Mouse (Mus musculus) midbrain, embryonic 14.5 days (tissue): ENCODE results near the gene Syt17. TPM values are rescaled to one million over a fixed set of nuclear protein-coding genes. Genes with fewer than 3 reads are reported as not detected.

Experiments used
- ATAC-seq: fragments of 200-750 bp; cut with Nextera tagmentation; 2 replicates; pipeline ENCODE4 v1.8.0; 2017; ENCODE audit warnings: moderate number of reproducible peaks, moderate library complexity; ENCODE audit not compliant: low FRiP score, low TSS enrichment
- DNase-seq: peaks from one replicate; pipeline ENCODE4 v3.0.0-alpha.2; 2015
- H3K27ac ChIP-seq: fragments of 300-500 bp; sonication (generic); replicated peaks from 2 replicates; pipeline ENCODE4 v1.5.1; 2014; ENCODE audit warnings: mild to moderate bottlenecking, low read depth, low read length, moderate library complexity
- H3K27me3 ChIP-seq: fragments of 300-500 bp; sonication (generic); 2 replicates; pipeline ENCODE4 v1.6.1; 2014; ENCODE audit warnings: low read length, control low read depth, mixed read lengths; ENCODE audit not compliant: control insufficient read depth, insufficient read depth
- H3K36me3 ChIP-seq: fragments of 300-500 bp; sonication (generic); 2 replicates; pipeline ENCODE4 v1.6.1; 2014; ENCODE audit warnings: low read length, control low read depth; ENCODE audit not compliant: control insufficient read depth, insufficient read depth
- H3K4me1 ChIP-seq: fragments of 300-500 bp; sonication (generic); 2 replicates; pipeline ENCODE4 v1.6.1; 2014; ENCODE audit warnings: mild to moderate bottlenecking, antibody characterized with exemption, low read length, control low read depth; ENCODE audit not compliant: control insufficient read depth, insufficient read depth
- H3K4me2 ChIP-seq: fragments of 300-500 bp; sonication (generic); 2 replicates; pipeline ENCODE4 v1.6.1; 2014; ENCODE audit warnings: mild to moderate bottlenecking, low read length, moderate library complexity
- H3K4me3 ChIP-seq: fragments of 300-500 bp; sonication (generic); replicated peaks from 2 replicates; pipeline ENCODE4 v1.5.1; 2014; ENCODE audit warnings: low read depth, low read length
- H3K9ac ChIP-seq: fragments of 300-500 bp; sonication (generic); replicated peaks from 2 replicates; pipeline ENCODE4 v1.6.1; 2014; ENCODE audit warnings: mild to moderate bottlenecking, low read length, moderate library complexity
- H3K9me3 ChIP-seq: fragments of 300-500 bp; sonication (generic); 2 replicates; pipeline ENCODE4 v1.6.1; 2016; ENCODE audit warnings: low read length, control low read depth, mixed read lengths; ENCODE audit not compliant: control insufficient read depth
- WGBS: fragments of 180-500 bp; shearing (Covaris S2); extraction: QIAGEN DNeasy Blood & Tissue Kit; methylation state at CpG from one replicate; pipeline ENCODE4 v1.1.7; 2014; 5-methylcytosine and 5-hydroxymethylcytosine counted together
- polyA plus RNA-seq: library from polyadenylated mRNA; unstranded; fragments of >200 nt; fragmentation: Nextera tagmentation; extraction: Ambion mirVana; gene quantifications from 2 replicates; pipeline ENCODE4 v1.2.1, GENCODE M21; 2014

The Syt17 gene
- polyA plus RNA-seq: 12.4 and 13.1 TPM in 2 replicates

GRCm38 (mm10) chr7:118448134-118448967, at the start of gene Syt17:
TSS of gene Syt17 (minus strand) at chr7:118448222.
- WGBS: under 1% methylated on average over 58 of the region's 58 CpGs
- ATAC-seq: peak; percentile 69
- no peak within 1 kb of the TSS for H3K27ac ChIP-seq

GRCm38 (mm10) chr7:118494892-118495579, 47.0 kb upstream of the Syt17 start:
- no peak overlapping the region for H3K4me3 ChIP-seq
- H3K27me3 ChIP-seq: peaks cover 30% of the 10 kb centered on the region
- no peak overlapping the region for H3K9ac ChIP-seq
- 0 out of 2 replicates have a peak, but pooled peaks cover under 1% of the 10 kb centered on the region for H3K9me3 ChIP-seq
- no peak overlapping the region for H3K27ac ChIP-seq
- H3K4me2 ChIP-seq: no peak overlapping the region
- no peak for ATAC-seq
- no peak for DNase-seq
- H3K36me3 ChIP-seq: no peaks in the 10 kb centered on the region
- peaks cover 10% of the 10 kb centered on the region for H3K4me1 ChIP-seq
- 76% methylated on average over 4 of the region's 4 CpGs for WGBS

More at GRCm38 (mm10) chr7:118448134-118448967, at the start of gene Syt17:
- DNase-seq: peak; percentile 81
- peak within 1 kb of the TSS; percentile 69 for H3K9ac ChIP-seq
- peaks cover 15% of the 10 kb centered on the region for H3K4me1 ChIP-seq
- H3K4me3 ChIP-seq: peak within 1 kb of the TSS; percentile 66
- no peaks in the 10 kb centered on the region for H3K36me3 ChIP-seq
- H3K27me3 ChIP-seq: no peaks in the 10 kb centered on the region
- H3K9me3 ChIP-seq: no peaks in the 10 kb centered on the region
- H3K4me2 ChIP-seq: peak within 1 kb of the TSS; percentile 90

- Histone ChIP-seq H3K4me3 (no peak overlapping the region), H3K27me3 (peaks cover 39% of the 10 kb centered on the region), H3K27ac (no peak overlapping the region), H3K9ac (no peak overlapping the region), H3K9me3 (0 out of 2 replicates have a peak, but pooled peaks cover 3% of the 10 kb centered on the region), H3K4me1 (peaks cover 10% of the 10 kb centered on the region), H3K4me2 (no peak overlapping the region), H3K36me3 (no peaks in the 10 kb centered on the region)
- DNase-seq (no peak), ATAC-seq (no peak)
- 89% methylated on average over 9 of the region's 9 CpGs for WGBS
These were observed 45.9 kb upstream of the Syt17 start for GRCm38 (mm10) chr7:118493892-118494291.

- DNase-seq: peak; percentile 56
- Histone ChIP-seq H3K4me1 (peaks cover 10% of the 10 kb centered on the region), H3K27me3 (peaks cover 44% of the 10 kb centered on the region), H3K4me3 (peak within 1 kb of the TSS; percentile 46), H3K36me3 (no peaks in the 10 kb centered on the region), H3K9me3 (0 out of 2 replicates have a peak, but pooled peaks cover 3% of the 10 kb centered on the region), H3K9ac (peak within 1 kb of the TSS; percentile 55), H3K27ac (no peak within 1 kb of the TSS), H3K4me2 (peak within 1 kb of the TSS; percentile 68)
- peak; percentile 68 for ATAC-seq
- under 1% methylated on average over 53 of the region's 55 CpGs for WGBS
These were observed 43.6 kb upstream of the Syt17 start, which contains the start of gene Itpripl2 for GRCm38 (mm10) chr7:118491431-118492147. TSS of gene Itpripl2 (minus strand) at chr7:118491975.

- peak; percentile 47 for DNase-seq
- 0 out of 2 replicates have a peak, but pooled peaks cover 3% of the 10 kb centered on the region for H3K9me3 ChIP-seq
- peaks cover 44% of the 10 kb centered on the region for H3K27me3 ChIP-seq
- H3K4me3 ChIP-seq: peak overlapping the region; percentile 46
- no peak overlapping the region for H3K27ac ChIP-seq
- peak; percentile 31; the same call in 1 of the 2 replicates for ATAC-seq
- peak overlapping the region; percentile 68 for H3K4me2 ChIP-seq
- H3K4me1 ChIP-seq: peaks cover 10% of the 10 kb centered on the region
- H3K36me3 ChIP-seq: no peaks in the 10 kb centered on the region
- peak overlapping the region; percentile 55 for H3K9ac ChIP-seq
- WGBS: 3% methylated on average over 67 of the region's 67 CpGs
These were observed 42.8 kb upstream of the Syt17 start for GRCm38 (mm10) chr7:118490666-118491430.

- no peaks in the 10 kb centered on the region for H3K36me3 ChIP-seq
- H3K27ac ChIP-seq: no peak overlapping the region
- 0 out of 2 replicates have a peak, but pooled peaks cover 3% of the 10 kb centered on the region for H3K9me3 ChIP-seq
- ATAC-seq (no peak), DNase-seq (no peak)
- H3K4me2 ChIP-seq: no peak overlapping the region
- no peak overlapping the region for H3K4me3 ChIP-seq
- H3K9ac ChIP-seq: no peak overlapping the region
- whole genome bisulfite sequencing: 13% methylated on average over 57 of the region's 57 CpGs
- H3K27me3 ChIP-seq: peaks cover 44% of the 10 kb centered on the region
- H3K4me1 ChIP-seq: peaks cover 10% of the 10 kb centered on the region
These were observed 42.0 kb upstream of the Syt17 start for GRCm38 (mm10) chr7:118489706-118490665.

- Histone ChIP-seq H3K4me1 (peaks cover 10% of the 10 kb centered on the region), H3K9me3 (0 out of 2 replicates have a peak, but pooled peaks cover 3% of the 10 kb centered on the region), H3K4me3 (no peak overlapping the region), H3K36me3 (no peaks in the 10 kb centered on the region), H3K27me3 (peaks cover 44% of the 10 kb centered on the region), H3K4me2 (no peak overlapping the region), H3K9ac (no peak overlapping the region), H3K27ac (no peak overlapping the region)
- DNase-seq (no peak), ATAC-seq (no peak)
- WGBS: 30% methylated on average over 8 of the region's 8 CpGs
These were observed 40.1 kb upstream of the Syt17 start for GRCm38 (mm10) chr7:118488060-118488664.
